Mouse (Mus musculus) ES-E14 (cell line): ENCODE measurements at regions not wholly inside any gene's neighbourhood (a gene's known extent, or its start where the extent isn't known, plus 50 kb on each side); places are given as distances from the start of the nearest gene placed in this dataset.

Experiments used
- DNase-seq: peaks from one replicate; pipeline ENCODE4 v3.0.0-alpha.2; 2013; ENCODE audit warnings: low read depth, low spot score
- H3K27ac ChIP-seq: 2 replicates; pipeline ENCODE4 v1.5.1; 2012; ENCODE audit warnings: low read depth, mild to moderate bottlenecking, low read length, moderate library complexity, mixed read lengths; ENCODE audit not compliant: poor library complexity, insufficient read depth, severe bottlenecking
- H3K36me3 ChIP-seq: 2 replicates; pipeline ENCODE4 v1.6.1; 2012; ENCODE audit warnings: mild to moderate bottlenecking, low read length, moderate library complexity, mixed read lengths; ENCODE audit not compliant: control insufficient read depth, poor library complexity, insufficient read depth, severe bottlenecking
- H3K4me1 ChIP-seq, 2 experiments: fragments of 150-350 bp in 1 of 2; sonication (generic) in 1 of 2; 2 replicates each; pipeline ENCODE4 v1.6.1; 2012; ENCODE audit warnings: low read length in 2 of 2, mild to moderate bottlenecking in 1 of 2, mixed read lengths in 1 of 2; ENCODE audit not compliant: control insufficient read depth in 2 of 2, insufficient read depth in 2 of 2, poor library complexity in 1 of 2
- H3K4me3 ChIP-seq, 2 experiments: fragments of 150-350 bp in 1 of 2; sonication (generic) in 1 of 2; 2 replicates each; pipeline ENCODE4 v1.5.1; 2012; ENCODE audit warnings: low read length in 2 of 2, low read depth in 1 of 2, mild to moderate bottlenecking in 1 of 2, mixed read lengths in 1 of 2; ENCODE audit not compliant: insufficient read depth in 1 of 2, poor library complexity in 1 of 2, severe bottlenecking in 1 of 2
- H3K9ac ChIP-seq: 2 replicates; pipeline ENCODE4 v1.6.1; 2012; ENCODE audit warnings: low read depth, mild to moderate bottlenecking, low read length, mixed read lengths; ENCODE audit not compliant: poor library complexity, insufficient read depth, severe bottlenecking
- H3K9me3 ChIP-seq: fragments of 150-350 bp; sonication (generic); 2 replicates; pipeline ENCODE4 v1.6.1; 2012; ENCODE audit warnings: low read depth, mild to moderate bottlenecking, low read length; ENCODE audit not compliant: control insufficient read depth, insufficient read depth
- CHD2 ChIP-seq: IDR thresholded peaks from 2 replicates; pipeline ENCODE4 v1.6.1; 2014; ENCODE audit warnings: mild to moderate bottlenecking, low read depth, low read length, inconsistent platforms
- HCFC1 ChIP-seq: IDR thresholded peaks from 2 replicates; pipeline ENCODE4 v1.6.1; 2012; ENCODE audit warnings: low read length, inconsistent platforms, borderline replicate concordance; ENCODE audit not compliant: insufficient read depth
- MAFK ChIP-seq: IDR thresholded peaks from 2 replicates; pipeline ENCODE4 v1.6.1; 2014; ENCODE audit warnings: mild to moderate bottlenecking, low read depth, low read length, inconsistent platforms; ENCODE audit not compliant: insufficient read depth
- ZC3H11A ChIP-seq: IDR thresholded peaks from 2 replicates; pipeline ENCODE4 v1.6.1; 2012; ENCODE audit warnings: low read depth, mild to moderate bottlenecking, inconsistent platforms, low read length, borderline replicate concordance
- ZNF384 ChIP-seq: IDR thresholded peaks from 2 replicates; pipeline ENCODE4 v1.6.1; 2012; ENCODE audit warnings: low read depth, low read length, inconsistent platforms
- in situ Hi-C, 2 experiments: fragments of 600-800 bp; cut with MboI; formaldehyde crosslinking; loops; one replicate each; pipeline ENCODE4 v1.15.1; 2025; ENCODE audit warnings: low sequenced_read_pairs in 2 of 2, inconsistent platforms in 1 of 2; ENCODE audit not compliant: unreplicated experiment in 2 of 2

GRCm38 (mm10) chr17:62939171-62939570 lies 58.1 kb upstream of the Efna5 start:
- in situ Hi-C loops = no loop called here
- no peaks in the 10 kb centered on the region for H3K9me3 ChIP-seq
- DNase-seq = no peak
- no peak overlapping the region for H3K9ac ChIP-seq
- peaks cover 0 to 3% of the 10 kb centered on the region in 2 experiments; a peak in 2 of 4 replicates for H3K4me1 ChIP-seq
- no peaks in the 10 kb centered on the region for H3K36me3 ChIP-seq
- H3K27ac ChIP-seq = no peak overlapping the region
- TF ChIP-seq CHD2 (no peak), HCFC1 (no peak), ZC3H11A (no peak), ZNF384 (no peak), MAFK (no peak)
- no peak overlapping the region for H3K4me3 ChIP-seq
